Mouse (Mus musculus) liver, adult 2 months (tissue): ENCODE results near the gene Gm49405.

ENCODE experiments used
- CTCF ChIP-seq: fragments of 200-500 bp; IDR thresholded peaks from 2 replicates; pipeline ENCODE4 v1.5.1; 2011; ENCODE audit warnings: low read depth, low read length, control low read depth
- POLR2A ChIP-seq: fragments of 200-500 bp; IDR thresholded peaks from 2 replicates; pipeline ENCODE4 v1.6.1; 2011; ENCODE audit warnings: low read length, control low read depth; ENCODE audit not compliant: insufficient read depth; ENCODE audit errors: extremely low read depth

GRCm38 (mm10) chr19:3980309-3980708, 20.1 kb upstream of the Gm49405 start:
- peak; percentile 58 for TF ChIP-seq CTCF
- no peak for TF ChIP-seq POLR2A
